Mouse (Mus musculus) embryo, embryonic 10 days (tissue): ENCODE measurements around the gene Dnaaf1.

ENCODE experiments used
- DNase-seq: peaks from one replicate; pipeline ENCODE4 v3.0.0-alpha.2; 2015; ENCODE audit warnings: low spot score

Gene Dnaaf1

GRCm38 (mm10) chr8:119572411-119572810 is 2.6 kb upstream of the Dnaaf1 start:
- no peak for DNase-seq

- no peak for DNase-seq
These were observed 311 bp downstream of the Dnaaf1 start for GRCm38 (mm10) chr8:119575366-119575726.

GRCm38 (mm10) chr8:119579096-119579495 is 4.1 kb downstream of the Dnaaf1 start:
- no peak for DNase-seq

DNA sequence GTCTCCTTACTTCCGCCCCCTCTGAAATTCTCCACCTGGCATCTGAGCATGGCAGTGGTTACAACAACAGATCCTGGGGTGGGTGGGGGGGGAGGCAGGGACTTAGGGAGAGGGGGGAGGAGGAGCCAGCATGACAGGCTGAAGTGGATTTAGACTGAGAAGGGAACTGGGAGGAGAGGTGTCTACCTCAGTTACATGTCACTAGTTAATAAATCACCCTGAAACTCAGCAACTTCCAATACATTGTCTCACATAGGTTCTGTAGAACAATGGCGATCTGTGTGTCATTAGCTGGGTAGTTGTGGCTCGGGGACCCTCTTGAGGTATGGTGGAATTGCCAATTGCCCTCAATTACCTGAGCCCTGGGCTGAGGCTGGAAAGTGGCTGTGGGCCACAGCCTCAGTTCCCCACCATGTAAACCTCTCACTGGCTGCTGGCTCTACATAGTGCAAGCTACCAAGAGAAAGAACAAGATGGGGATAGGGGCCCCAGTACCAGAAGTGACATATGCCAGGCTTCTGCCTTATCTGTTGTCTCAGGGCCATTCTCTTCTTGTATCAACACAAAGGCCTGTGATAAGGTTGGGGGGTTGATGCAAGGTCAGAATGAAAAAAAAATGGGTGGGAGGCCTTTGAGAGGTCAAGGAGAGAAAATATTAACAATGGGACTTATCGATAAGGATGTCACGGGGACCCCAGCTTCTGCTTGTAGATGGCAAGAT is 5.6 kb downstream of the Dnaaf1 start:
- DNase-seq = no peak

DNA sequence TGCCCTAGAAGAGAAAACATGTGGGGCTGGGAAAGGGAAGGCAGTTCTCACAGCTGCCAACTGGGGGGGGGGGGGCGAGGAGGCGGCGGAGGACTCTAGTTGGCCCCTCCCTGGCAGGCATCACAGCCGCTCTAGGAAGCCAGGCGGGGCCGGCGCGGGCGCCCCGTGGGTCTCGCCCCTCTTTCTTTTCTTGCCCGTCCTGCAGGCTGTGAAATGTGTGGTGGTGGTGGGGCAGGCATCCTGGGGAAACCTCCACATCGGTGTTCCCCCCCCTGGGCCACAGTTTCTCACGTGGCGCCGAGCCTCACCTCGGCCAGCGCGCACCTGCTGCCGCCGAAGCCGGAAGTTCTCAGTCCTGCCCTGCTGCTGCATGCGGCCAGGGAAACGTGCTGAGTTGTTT is 10.9 kb downstream of the Dnaaf1 start:
- no peak for DNase-seq

DNA sequence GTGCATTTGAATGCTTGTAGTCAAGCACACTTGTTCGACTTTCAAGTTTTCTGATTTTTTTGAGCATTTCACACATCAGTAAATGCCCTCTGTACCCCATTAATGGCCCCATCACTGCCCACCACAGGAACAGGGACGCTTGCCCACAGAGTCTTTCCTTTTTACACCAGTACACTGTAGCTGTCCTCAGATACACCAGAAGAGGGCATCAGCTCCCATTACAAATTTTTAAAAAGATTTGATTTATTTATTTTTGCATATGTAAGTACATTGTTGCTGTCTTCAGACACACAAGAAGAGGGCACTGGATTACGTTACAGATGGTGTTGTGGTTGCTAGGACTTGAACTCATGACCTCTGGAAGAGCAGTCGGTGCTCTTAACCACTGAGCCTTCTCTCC is 13.3 kb downstream of the Dnaaf1 start:
- no peak for DNase-seq

- peak; percentile 64 for DNase-seq
These were observed 13.8 kb downstream of the Dnaaf1 start for GRCm38 (mm10) chr8:119588844-119589243.

GRCm38 (mm10) chr8:119590348-119590747 is 15.3 kb downstream of the Dnaaf1 start:
- no peak for DNase-seq

GRCm38 (mm10) chr8:119591456-119591855 is 16.4 kb downstream of the Dnaaf1 start:
- DNase-seq = no peak

- no peak for DNase-seq
These were observed 28.7 kb downstream of the Dnaaf1 start for GRCm38 (mm10) chr8:119603771-119604170.

DNA sequence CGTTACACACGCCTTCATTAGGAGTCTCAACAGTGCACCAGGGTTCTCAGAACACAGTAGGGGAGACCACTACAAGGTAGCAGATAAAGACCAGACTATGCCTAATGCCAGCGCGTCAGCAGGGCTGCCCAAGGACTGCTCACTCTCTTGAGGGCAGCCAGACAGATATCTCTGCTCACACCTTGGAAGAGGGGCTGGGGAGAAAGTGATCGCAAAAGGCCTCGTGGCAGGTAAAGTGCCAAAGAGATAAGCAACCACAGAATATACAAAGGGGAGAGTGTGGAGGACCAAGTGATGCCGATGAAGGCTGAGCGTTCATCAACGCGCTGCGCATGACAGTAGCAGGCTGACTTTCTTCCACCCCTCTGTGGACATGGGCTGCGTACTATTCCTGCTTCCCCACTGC is 29.4 kb downstream of the Dnaaf1 start:
- no peak for DNase-seq

DNA sequence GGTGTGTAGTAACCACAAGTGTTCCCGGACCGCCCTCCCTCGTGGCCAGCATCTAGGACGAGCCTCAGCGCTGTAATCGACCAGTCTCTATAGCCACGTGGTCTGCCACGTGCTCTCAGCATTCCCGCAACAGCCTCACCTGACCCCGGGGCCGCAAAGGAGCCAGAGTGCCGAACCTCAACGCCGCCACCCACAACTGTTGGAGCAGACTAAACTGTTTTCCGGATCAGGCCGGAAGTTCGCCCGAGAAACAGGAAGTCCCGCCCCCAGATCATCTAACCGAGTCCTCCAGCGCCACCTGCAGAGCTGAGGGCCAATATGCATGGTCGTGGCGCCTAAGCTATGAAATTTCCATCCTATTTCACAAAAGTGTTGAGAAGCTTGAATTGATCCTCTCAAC is 30.0 kb downstream of the Dnaaf1 start, which contains the start of gene Taf1c:
Gene Taf1c, minus strand, starts transcription at position 227 of the 400 bp plus-strand sequence.
- peak; percentile 96 for DNase-seq

DNA sequence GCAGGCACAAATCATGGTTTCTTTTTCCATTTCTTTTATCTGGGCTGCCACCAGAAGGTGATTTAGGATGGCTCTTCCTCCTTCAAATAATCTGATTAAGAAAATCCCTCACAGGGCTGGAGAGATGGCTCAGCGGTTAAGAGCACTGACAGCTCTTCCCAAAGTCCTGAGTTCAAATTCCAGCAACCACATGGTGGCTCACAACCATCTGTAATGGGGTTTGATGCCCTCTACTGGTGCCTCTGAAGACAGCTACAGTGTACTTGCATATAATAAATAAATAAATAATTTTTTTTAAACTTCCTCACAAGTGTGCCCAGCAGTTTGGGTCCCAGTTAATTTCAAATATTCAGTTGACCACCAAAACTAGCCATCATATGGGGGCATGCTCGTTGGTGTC is 31.2 kb downstream of the Dnaaf1 start:
- DNase-seq = no peak

DNA sequence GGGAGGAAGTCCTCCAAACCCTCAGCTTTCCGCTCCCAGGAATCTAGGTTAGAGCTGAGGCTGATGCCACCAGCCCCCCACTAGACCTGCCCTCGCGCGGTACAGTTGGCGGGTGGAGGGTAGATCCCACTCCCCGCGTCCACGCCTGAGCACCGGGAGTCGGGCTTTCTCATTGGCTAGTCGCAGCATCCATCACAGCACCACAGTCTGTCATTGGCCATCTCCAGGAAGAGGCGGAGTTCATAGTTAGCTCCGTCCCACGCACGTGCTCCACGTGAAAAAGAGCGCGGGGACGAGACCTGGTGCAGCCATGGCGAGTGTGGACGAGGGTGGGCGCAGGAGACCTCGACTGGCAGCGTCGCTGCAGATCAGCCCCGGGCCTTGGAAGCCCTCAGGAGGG is 37.4 kb downstream of the Dnaaf1 start, which contains the start of gene Adad2:
Gene Adad2, plus strand, starts transcription at position 277 of the 400 bp plus-strand sequence.
- DNase-seq = no peak

- DNase-seq = no peak
These were observed 40.1 kb downstream of the Dnaaf1 start for GRCm38 (mm10) chr8:119615096-119615495.

- DNase-seq = no peak
These were observed 41.3 kb downstream of the Dnaaf1 start for GRCm38 (mm10) chr8:119616358-119616757.

GRCm38 (mm10) chr8:119616811-119617210 is 41.8 kb downstream of the Dnaaf1 start:
- no peak for DNase-seq

DNA sequence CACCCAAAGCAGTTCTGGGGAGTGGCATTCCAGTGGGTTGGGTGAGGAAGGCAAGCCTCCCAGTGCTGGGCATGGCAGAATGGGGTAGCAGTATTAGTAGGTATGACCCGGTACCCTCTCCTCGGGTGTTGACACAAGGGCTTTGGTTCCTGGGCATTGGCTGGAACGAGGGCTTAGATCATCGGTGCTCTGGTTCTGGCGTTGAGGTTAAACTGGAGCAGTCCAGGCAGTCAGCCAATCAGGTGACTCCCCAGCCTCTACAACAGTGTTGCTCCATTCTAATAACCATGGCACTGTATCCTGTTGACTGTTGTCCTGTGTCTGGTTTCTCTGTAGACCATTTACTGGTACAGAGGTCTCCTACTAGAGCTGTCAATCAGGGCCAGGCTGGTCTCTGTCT is 42.6 kb downstream of the Dnaaf1 start:
- no peak for DNase-seq

DNA sequence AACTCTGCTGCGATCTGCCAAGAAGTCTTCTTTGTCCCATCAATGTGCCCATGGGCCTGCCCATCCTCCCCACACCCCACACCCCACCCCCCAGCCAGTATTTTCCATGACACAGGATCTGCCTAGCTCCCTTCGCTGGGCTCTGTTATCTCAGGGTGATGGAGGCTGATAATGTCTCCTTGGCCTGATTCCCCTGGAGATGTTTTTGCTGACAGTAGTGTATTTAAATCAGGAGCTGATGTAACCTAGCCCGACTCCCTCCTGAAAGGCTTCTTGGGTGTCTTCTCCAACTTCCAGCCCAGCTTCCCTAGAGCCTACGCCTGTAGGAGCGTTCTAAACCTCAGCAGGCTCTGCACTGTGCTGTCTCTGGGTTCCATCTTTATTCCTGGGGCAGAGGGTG is 43.9 kb downstream of the Dnaaf1 start:
- DNase-seq = no peak

DNA sequence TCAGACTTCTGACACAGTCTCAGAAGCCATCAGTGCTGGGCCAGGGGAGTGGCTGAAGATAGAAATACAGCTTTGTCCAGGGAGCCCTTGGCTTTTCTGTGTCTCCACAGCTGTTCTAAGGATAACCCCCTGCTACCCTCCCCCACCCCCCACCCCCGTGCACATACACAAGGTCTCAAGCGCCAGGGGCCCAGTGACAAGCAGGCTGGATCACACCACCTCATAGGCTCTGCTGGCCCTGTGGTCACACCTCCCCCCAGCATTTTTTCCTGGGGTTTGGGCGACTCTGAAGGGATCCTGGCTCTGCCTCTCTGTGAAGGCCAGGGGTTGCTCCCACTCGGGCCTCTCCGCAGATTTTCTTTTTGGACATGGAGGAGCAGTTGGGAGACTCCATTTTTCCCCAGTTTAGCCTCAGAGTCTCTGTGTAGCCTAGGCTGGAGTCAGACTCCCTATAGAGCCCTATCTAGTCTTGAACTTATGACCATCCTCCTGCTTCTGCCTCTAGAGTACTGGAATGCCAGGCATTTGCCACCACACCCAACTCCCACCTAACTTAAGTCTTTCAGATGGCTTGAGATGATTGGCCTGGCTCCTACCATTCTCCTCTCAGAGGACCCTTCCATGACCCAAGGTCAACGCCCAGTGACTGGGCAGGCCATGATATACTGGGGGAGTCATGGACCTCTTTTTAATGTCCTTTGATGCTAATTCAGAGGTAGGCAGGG is 45.2 kb downstream of the Dnaaf1 start:
- DNase-seq = no peak

GRCm38 (mm10) chr8:119620848-119621465 is 45.9 kb downstream of the Dnaaf1 start:
- DNase-seq = no peak

GRCm38 (mm10) chr8:119622555-119622954 is 47.5 kb downstream of the Dnaaf1 start:
- no peak for DNase-seq

DNA sequence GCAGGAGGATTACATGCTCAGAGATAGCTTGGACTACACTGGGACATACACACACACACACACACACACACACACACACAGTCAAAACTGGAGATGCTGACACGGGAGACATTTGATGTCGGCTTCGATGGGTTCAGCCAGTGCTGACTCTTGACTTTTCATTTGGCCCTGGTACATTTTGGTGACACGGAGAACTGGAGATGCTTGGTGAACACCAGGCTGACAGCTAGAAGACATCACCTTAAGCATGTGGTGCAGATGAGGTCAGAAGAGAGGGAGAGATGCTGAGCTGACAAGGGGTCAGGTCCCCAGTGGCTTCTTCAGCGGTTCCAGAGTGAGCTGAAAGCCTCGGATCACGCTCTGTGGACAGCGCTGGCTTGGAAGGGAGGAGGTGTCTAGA is 48.0 kb downstream of the Dnaaf1 start:
- no peak for DNase-seq
